Mouse (Mus musculus): ENCODE data around the gene Tent5c. TPM values are rescaled to one million over a fixed set of nuclear protein-coding genes. Genes with fewer than 3 reads are reported as not detected.
"Not testable (repeated sequence)": the region's sequence is repeated elsewhere in the genome, so short reads cannot be mapped to it uniquely, and the experiment has no call there.

Tent5c gene
- polyA plus RNA-seq, 1 experiment from 2014 or later, result 2.0 TPM

GRCm38 (mm10) chr3:100422392-100423167 lies 66.5 kb downstream of the Tent5c start:
- peak; percentile 56 for DNase-seq (ENCODE audit: low spot score)
- no peaks in the 10 kb centered on the region for H3K27me3 ChIP-seq (ENCODE audit: low read depth, poor library complexity, severe bottlenecking)
- H3K9me3 ChIP-seq (replicated peaks), result no peaks in the 10 kb centered on the region
- H3K27ac ChIP-seq, result no peak overlapping the region
- peaks cover 8% of the 10 kb centered on the region; the same call in 1 of the 2 replicates for H3K4me1 ChIP-seq
- WGBS, result 73% methylated on average over 10 of the region's 10 CpGs
- H3K36me3 ChIP-seq, result no peaks in the 10 kb centered on the region
- no peak overlapping the region for H3K4me3 ChIP-seq

- Histone ChIP-seq H3K4me1 (peaks cover 11% of the 10 kb centered on the region; the same call in 1 of the 2 replicates), H3K27ac (no peak overlapping the region), H3K27me3 (ENCODE audit: low read depth, poor library complexity, severe bottlenecking) (no peaks in the 10 kb centered on the region), H3K9me3 (replicated peaks) (no peaks in the 10 kb centered on the region), H3K36me3 (no peaks in the 10 kb centered on the region), H3K4me3 (no peak overlapping the region)
- WGBS, result 87% methylated on average over 6 of the region's 6 CpGs
- DNase-seq (ENCODE audit: low spot score), result no peak
Measured at GRCm38 (mm10) chr3:100421354-100421753, 67.8 kb downstream of the Tent5c start.

GRCm38 (mm10) chr3:100420691-100421056 lies 68.5 kb downstream of the Tent5c start:
- Histone ChIP-seq H3K27me3 (ENCODE audit: low read depth, poor library complexity, severe bottlenecking) (no peaks in the 10 kb centered on the region), H3K9me3 (replicated peaks) (no peaks in the 10 kb centered on the region), H3K4me3 (no peak overlapping the region), H3K4me1 (peaks cover 11% of the 10 kb centered on the region; the same call in 1 of the 2 replicates), H3K36me3 (no peaks in the 10 kb centered on the region), H3K27ac (no peak overlapping the region)
- WGBS, result 70% methylated on average over 5 of the region's 5 CpGs
- no peak for DNase-seq (ENCODE audit: low spot score)

- H3K9me3 ChIP-seq (replicated peaks), result no peaks in the 10 kb centered on the region
- H3K4me1 ChIP-seq, result peaks cover 11% of the 10 kb centered on the region; the same call in 1 of the 2 replicates
- no peaks in the 10 kb centered on the region for H3K27me3 ChIP-seq (ENCODE audit: low read depth, poor library complexity, severe bottlenecking)
- WGBS, result 84% methylated on average over 10 of the region's 10 CpGs
- no peak overlapping the region for H3K4me3 ChIP-seq
- no peaks in the 10 kb centered on the region for H3K36me3 ChIP-seq
- DNase-seq (ENCODE audit: low spot score), result no peak
- H3K27ac ChIP-seq, result no peak overlapping the region
Measured at GRCm38 (mm10) chr3:100419962-100420690, 69.0 kb downstream of the Tent5c start.

GRCm38 (mm10) chr3:100418387-100418786 lies 70.7 kb downstream of the Tent5c start:
- H3K4me1 ChIP-seq, result peaks cover 11% of the 10 kb centered on the region; the same call in 1 of the 2 replicates
- no peak for DNase-seq (ENCODE audit: low spot score)

DNA sequence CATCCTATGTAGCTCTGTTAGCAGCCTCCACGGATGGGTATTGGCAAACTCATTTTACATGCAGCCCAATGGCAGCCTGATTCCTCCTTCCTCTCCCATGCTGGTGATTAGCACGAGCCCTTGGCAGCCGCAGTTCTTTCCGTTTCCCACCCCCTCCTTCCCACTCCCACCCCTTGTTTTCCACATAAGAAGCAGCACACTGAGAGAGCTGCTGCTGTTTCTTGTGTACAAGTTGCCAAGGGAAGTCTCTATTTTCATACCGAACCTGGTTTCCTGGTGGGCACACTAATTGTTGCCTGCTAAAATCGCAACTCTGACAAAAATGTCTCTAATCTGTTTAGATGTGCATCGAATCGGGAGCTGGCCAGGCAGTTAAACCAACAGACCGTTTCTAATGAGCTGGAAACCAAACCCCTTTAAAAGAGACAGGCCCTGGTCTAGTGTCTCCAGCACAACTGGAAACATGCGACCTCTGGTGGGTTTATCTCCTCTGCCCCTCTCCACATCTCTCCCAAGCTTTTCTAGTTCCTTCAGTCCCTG lies 71.3 kb downstream of the Tent5c start:
- no peak overlapping the region for H3K4me3 ChIP-seq
- DNase-seq (ENCODE audit: low spot score), result no peak
- WGBS, result 53% methylated on average over 10 of the region's 10 CpGs
- no peaks in the 10 kb centered on the region for H3K9me3 ChIP-seq (replicated peaks)
- H3K27ac ChIP-seq, result no peak overlapping the region
- no peaks in the 10 kb centered on the region for H3K27me3 ChIP-seq (ENCODE audit: low read depth, poor library complexity, severe bottlenecking)
- peaks cover 11% of the 10 kb centered on the region; the same call in 1 of the 2 replicates for H3K4me1 ChIP-seq
- no peaks in the 10 kb centered on the region for H3K36me3 ChIP-seq

More at GRCm38 (mm10) chr3:100418387-100418786, 70.7 kb downstream of the Tent5c start:
- H3K27ac ChIP-seq, result no peak overlapping the region
- WGBS, result 64% methylated on average over 1 of the region's 1 CpGs
- no peak overlapping the region for H3K4me3 ChIP-seq
- no peaks in the 10 kb centered on the region for H3K27me3 ChIP-seq (ENCODE audit: low read depth, poor library complexity, severe bottlenecking)
- H3K36me3 ChIP-seq, result no peaks in the 10 kb centered on the region
- H3K9me3 ChIP-seq (replicated peaks), result no peaks in the 10 kb centered on the region

- Histone ChIP-seq H3K9me3 (replicated peaks) (no peaks in the 10 kb centered on the region), H3K27me3 (ENCODE audit: low read depth, poor library complexity, severe bottlenecking) (no peaks in the 10 kb centered on the region), H3K4me3 (no peak overlapping the region), H3K4me1 (peaks cover 11% of the 10 kb centered on the region; the same call in 1 of the 2 replicates), H3K36me3 (no peaks in the 10 kb centered on the region), H3K27ac (no peak overlapping the region)
- DNase-seq (ENCODE audit: low spot score), result no peak
- 90% methylated on average over 5 of the region's 5 CpGs for WGBS
Measured at GRCm38 (mm10) chr3:100415671-100416070, 73.5 kb downstream of the Tent5c start.

DNA sequence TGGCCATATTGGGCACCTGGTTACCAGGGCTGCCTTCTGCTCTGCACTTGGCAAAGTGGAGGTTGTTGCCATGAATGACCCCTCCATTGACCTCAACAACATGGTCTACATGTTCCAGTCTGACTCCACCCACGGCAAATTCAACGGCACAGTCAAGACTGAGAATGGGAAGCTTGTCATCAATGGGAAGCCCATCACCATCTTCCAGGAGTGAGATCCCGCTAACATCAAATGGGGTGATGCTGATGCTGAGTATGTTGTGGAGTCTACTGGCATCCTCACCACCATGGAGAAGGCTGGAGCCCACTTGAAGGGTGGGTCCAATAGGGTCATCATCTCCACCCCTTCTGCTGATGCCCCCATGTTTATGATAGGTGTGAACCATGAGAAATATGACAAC lies 75.5 kb downstream of the Tent5c start:
- not testable (repeated sequence) for DNase-seq (ENCODE audit: low spot score); H3K27ac ChIP-seq; H3K4me3 ChIP-seq; H3K27me3 ChIP-seq (ENCODE audit: low read depth, poor library complexity, severe bottlenecking); H3K9me3 ChIP-seq (replicated peaks); H3K36me3 ChIP-seq
- WGBS, result 90% methylated on average over 3 of the region's 3 CpGs
- peaks cover 17% of the 10 kb centered on the region; the same call in 1 of the 2 replicates for H3K4me1 ChIP-seq

GRCm38 (mm10) chr3:100411945-100412344 lies 77.2 kb downstream of the Tent5c start:
- no peak overlapping the region for H3K4me3 ChIP-seq
- no peak overlapping the region for H3K27ac ChIP-seq
- no peaks in the 10 kb centered on the region for H3K27me3 ChIP-seq (ENCODE audit: low read depth, poor library complexity, severe bottlenecking)
- H3K36me3 ChIP-seq, result no peaks in the 10 kb centered on the region
- 0 out of 2 replicates have a peak, but pooled peaks cover 6% of the 10 kb centered on the region for H3K4me1 ChIP-seq
- no peak for DNase-seq (ENCODE audit: low spot score)
- 92% methylated on average over 7 of the region's 7 CpGs for WGBS
- H3K9me3 ChIP-seq (replicated peaks), result no peaks in the 10 kb centered on the region

GRCm38 (mm10) chr3:100409280-100409679 lies 79.8 kb downstream of the Tent5c start:
- WGBS, result 90% methylated on average over 2 of the region's 2 CpGs
- no peaks in the 10 kb centered on the region for H3K9me3 ChIP-seq (replicated peaks)
- no peak overlapping the region for H3K27ac ChIP-seq
- H3K4me1 ChIP-seq, result 0 out of 2 replicates have a peak, but pooled peaks cover 6% of the 10 kb centered on the region
- no peak overlapping the region for H3K4me3 ChIP-seq
- no peaks in the 10 kb centered on the region for H3K27me3 ChIP-seq (ENCODE audit: low read depth, poor library complexity, severe bottlenecking)
- no peaks in the 10 kb centered on the region for H3K36me3 ChIP-seq
- no peak for DNase-seq (ENCODE audit: low spot score)

DNA sequence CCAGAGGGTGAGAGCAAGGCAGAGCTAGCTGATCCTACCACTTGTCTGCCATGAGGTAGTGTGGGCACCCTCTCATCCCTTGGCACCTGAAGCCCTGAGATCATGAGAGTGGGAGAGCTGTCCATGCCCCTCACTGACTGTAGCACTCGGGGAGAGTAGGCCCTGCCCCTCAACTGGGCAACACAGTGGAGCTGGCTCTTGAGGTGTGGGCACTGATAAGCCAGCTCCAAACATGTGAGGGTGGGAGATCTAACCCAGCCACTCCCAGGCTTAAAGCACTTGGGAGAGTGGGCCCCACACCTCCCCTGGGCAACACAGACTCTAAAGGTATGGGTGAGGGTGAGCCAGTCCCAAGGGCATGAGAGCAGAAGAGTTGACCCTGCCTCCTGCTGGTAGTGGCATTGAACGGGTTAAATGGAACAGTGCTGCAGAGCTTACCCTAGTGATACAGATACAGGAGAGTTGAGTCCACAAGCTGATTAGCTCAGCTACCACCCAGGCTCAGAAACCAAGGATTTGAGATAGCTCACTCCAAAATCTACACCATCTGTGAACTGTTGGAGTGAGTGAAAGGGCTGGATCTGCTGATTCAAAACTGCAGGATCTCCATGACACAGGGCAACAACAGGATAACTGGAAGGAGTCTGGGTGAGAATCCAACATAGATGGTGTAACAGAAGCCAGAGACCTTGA lies 80.6 kb downstream of the Tent5c start:
- H3K9me3 ChIP-seq (replicated peaks), result no peaks in the 10 kb centered on the region
- DNase-seq (ENCODE audit: low spot score), result no peak
- H3K36me3 ChIP-seq, result no peaks in the 10 kb centered on the region
- no peak overlapping the region for H3K4me3 ChIP-seq
- H3K27ac ChIP-seq, result no peak overlapping the region
- H3K4me1 ChIP-seq, result 0 out of 2 replicates have a peak, but pooled peaks cover 6% of the 10 kb centered on the region
- H3K27me3 ChIP-seq (ENCODE audit: low read depth, poor library complexity, severe bottlenecking), result no peaks in the 10 kb centered on the region
- WGBS, result 88% methylated on average over 2 of the region's 2 CpGs

GRCm38 (mm10) chr3:100402656-100403055 lies 86.5 kb downstream of the Tent5c start:
- no peak for DNase-seq (ENCODE audit: low spot score)
- 92% methylated on average over 4 of the region's 4 CpGs for WGBS
- Histone ChIP-seq H3K27me3 (ENCODE audit: low read depth, poor library complexity, severe bottlenecking) (no peaks in the 10 kb centered on the region), H3K4me1 (no peaks in the 10 kb centered on the region), H3K27ac (no peak overlapping the region), H3K9me3 (replicated peaks) (no peaks in the 10 kb centered on the region), H3K36me3 (no peaks in the 10 kb centered on the region), H3K4me3 (no peak overlapping the region)

Measured in limb, embryonic 10.5 days (tissue).